Mouse (Mus musculus) C2C12 (cell line): ENCODE measurements around the gene Pef1.

Experiments
- CTCF ChIP-seq: IDR thresholded peaks from one replicate; pipeline ENCODE4 v1.5.1; 2011; ENCODE audit not compliant: control insufficient read depth, insufficient read depth, insufficient read length
- FOSL1 ChIP-seq: IDR thresholded peaks from one replicate; pipeline ENCODE4 v1.8.0; 2011; ENCODE audit warnings: mild to moderate bottlenecking, low read length; ENCODE audit not compliant: poor library complexity, insufficient read depth, severe bottlenecking
- MAX ChIP-seq: IDR thresholded peaks from one replicate; pipeline ENCODE4 v1.6.1; 2011; ENCODE audit warnings: mild to moderate bottlenecking, control low read depth
- MYOD1 ChIP-seq: IDR thresholded peaks from one replicate; pipeline ENCODE4 v1.6.1; 2011; ENCODE audit warnings: low read depth; ENCODE audit not compliant: control insufficient read depth, insufficient read length

GRCm38 (mm10) chr4:130125935-130126334 is 23.6 kb downstream of the Pef1 start:
- TF ChIP-seq CTCF: no peak
- no peak for TF ChIP-seq MYOD1
- TF ChIP-seq MAX: no peak
- no peak for TF ChIP-seq FOSL1
